Mouse (Mus musculus) liver, adult 2 months (tissue): ENCODE data around the gene Usp21. TPM values are rescaled to one million over a fixed set of nuclear protein-coding genes. Genes with fewer than 3 reads are reported as not detected.
A peak's percentile ranks its signal among the peaks of the same experiment; 100 is the strongest.

Experiments used
- DNase-seq: peaks from one replicate; pipeline ENCODE4 v3.0.0-alpha.2; 2011; ENCODE audit warnings: low read depth, low spot score; ENCODE audit errors: extremely low read depth
- H3K27ac ChIP-seq: fragments of 200-500 bp; replicated peaks from 2 replicates; pipeline ENCODE4 v1.5.1; 2012; ENCODE audit warnings: low read depth, mild to moderate bottlenecking, control low read depth, inconsistent platforms, low read length; ENCODE audit not compliant: insufficient read depth
- H3K27me3 ChIP-seq: fragments of 200-500 bp; 2 replicates; pipeline ENCODE4 v1.6.1; 2012; ENCODE audit warnings: mild to moderate bottlenecking, moderate library complexity, low read length, inconsistent platforms; ENCODE audit not compliant: control insufficient read depth, insufficient read depth
- H3K36me3 ChIP-seq: fragments of 200-500 bp; 2 replicates; pipeline ENCODE4 v1.6.1; 2012; ENCODE audit warnings: low read length, inconsistent platforms; ENCODE audit not compliant: control insufficient read depth, insufficient read depth
- H3K4me1 ChIP-seq: fragments of 200-500 bp; 2 replicates; pipeline ENCODE4 v1.6.1; 2011; ENCODE audit warnings: low read length; ENCODE audit not compliant: control insufficient read depth, insufficient read depth
- H3K4me3 ChIP-seq: fragments of 200-500 bp; 2 replicates; pipeline ENCODE4 v1.5.1; 2011; ENCODE audit warnings: low read depth, mild to moderate bottlenecking, control low read depth, low read length, moderate library complexity; ENCODE audit not compliant: insufficient read depth
- H3K79me2 ChIP-seq: fragments of 200-500 bp; 2 replicates; pipeline ENCODE4 v1.6.1; 2012; ENCODE audit warnings: inconsistent platforms, mild to moderate bottlenecking, low read length, moderate library complexity; ENCODE audit not compliant: control insufficient read depth, insufficient read depth
- H3K9ac ChIP-seq: fragments of 200-500 bp; 2 replicates; pipeline ENCODE4 v1.6.1; 2012; ENCODE audit warnings: low read depth, mild to moderate bottlenecking, control low read depth, inconsistent platforms, low read length
- CTCF ChIP-seq: fragments of 200-500 bp; IDR thresholded peaks from 2 replicates; pipeline ENCODE4 v1.5.1; 2011; ENCODE audit warnings: low read depth, low read length, control low read depth
- POLR2A ChIP-seq: fragments of 200-500 bp; IDR thresholded peaks from 2 replicates; pipeline ENCODE4 v1.6.1; 2011; ENCODE audit warnings: low read length, control low read depth; ENCODE audit not compliant: insufficient read depth; ENCODE audit errors: extremely low read depth
- WGBS: fragments of 180-500 bp; shearing (Covaris S2); methylation state at CpG from one replicate; pipeline ENCODE4 v1.1.7; 2018; 5-methylcytosine and 5-hydroxymethylcytosine counted together
- polyA plus RNA-seq: library from polyadenylated mRNA; depleted of rRNA; stranded (reverse); fragments of >200 nt; gene quantifications from 2 replicates; pipeline ENCODE4 v1.2.3, GENCODE M21; 2012
- total RNA-seq: library from RNA; depleted of rRNA; stranded (reverse); fragments of >200 nt; gene quantifications from 2 replicates; pipeline ENCODE4 v1.2.3, GENCODE M21; 2014

Gene Usp21
- total and polyA plus RNA-seq, 2 experiments = 4.3 to 23.8 TPM

- TF ChIP-seq POLR2A (no peak), CTCF (no peak)
- Histone ChIP-seq H3K9ac (no peak overlapping the region), H3K27me3 (no peaks in the 10 kb centered on the region), H3K4me1 (peaks cover 5% of the 10 kb centered on the region; the same call in 1 of the 2 replicates), H3K27ac (no peak overlapping the region; the same call in 1 of the 2 replicates), H3K36me3 (no peaks in the 10 kb centered on the region), H3K4me3 (no peak overlapping the region), H3K79me2 (no peaks in the 10 kb centered on the region)
- DNase-seq = no peak
- 68% methylated on average over 4 of the region's 4 CpGs for whole genome bisulfite sequencing
Measured at GRCm38 (mm10) chr1:171265971-171266744, 21.6 kb downstream of the Usp21 start.

- peaks cover 10% of the 10 kb centered on the region; the same call in 1 of the 2 replicates for H3K4me1 ChIP-seq
- WGBS = 79% methylated on average over 3 of the region's 3 CpGs
- H3K9ac ChIP-seq = no peak overlapping the region
- no peaks in the 10 kb centered on the region for H3K79me2 ChIP-seq
- no peak for DNase-seq
- H3K4me3 ChIP-seq = no peak overlapping the region
- H3K27ac ChIP-seq = no peak overlapping the region
- H3K27me3 ChIP-seq = no peaks in the 10 kb centered on the region
- H3K36me3 ChIP-seq = no peaks in the 10 kb centered on the region
- no peak for TF ChIP-seq POLR2A
- TF ChIP-seq CTCF = no peak; the same call in 1 of the 2 replicates
Measured at GRCm38 (mm10) chr1:171263666-171264461, 23.9 kb downstream of the Usp21 start.

- Histone ChIP-seq H3K4me3 (no peak overlapping the region), H3K27ac (no peak overlapping the region), H3K36me3 (no peaks in the 10 kb centered on the region), H3K79me2 (no peaks in the 10 kb centered on the region), H3K4me1 (peaks cover 10% of the 10 kb centered on the region; the same call in 1 of the 2 replicates), H3K9ac (no peak overlapping the region), H3K27me3 (no peaks in the 10 kb centered on the region)
- peak; percentile 49 for DNase-seq
- TF ChIP-seq POLR2A = no peak
- no peak for TF ChIP-seq CTCF
- WGBS = 0% methylated on average over 2 of the region's 2 CpGs
Measured at GRCm38 (mm10) chr1:171263185-171263611, 24.6 kb downstream of the Usp21 start.

- Histone ChIP-seq H3K4me1 (peaks cover 10% of the 10 kb centered on the region; the same call in 1 of the 2 replicates), H3K36me3 (no peaks in the 10 kb centered on the region), H3K27ac (peak overlapping the region; percentile 63), H3K79me2 (no peaks in the 10 kb centered on the region), H3K27me3 (no peaks in the 10 kb centered on the region), H3K4me3 (no peak overlapping the region), H3K9ac (peak overlapping the region; percentile 3; the same call in 1 of the 2 replicates)
- WGBS = under 1% methylated on average over 8 of the region's 8 CpGs
- peak; percentile 42 for DNase-seq
- TF ChIP-seq CTCF (no peak), POLR2A (no peak)
Measured at GRCm38 (mm10) chr1:171262594-171263130, 25.1 kb downstream of the Usp21 start.

GRCm38 (mm10) chr1:171260316-171260715, 27.5 kb downstream of the Usp21 start:
- Histone ChIP-seq H3K79me2 (no peaks in the 10 kb centered on the region), H3K27ac (0 out of 2 replicates have a peak overlapping the region, but pooled peaks have one; percentile 15), H3K9ac (no peak overlapping the region), H3K27me3 (no peaks in the 10 kb centered on the region), H3K4me1 (peaks cover 13% of the 10 kb centered on the region; the same call in 1 of the 2 replicates), H3K4me3 (no peak overlapping the region), H3K36me3 (no peaks in the 10 kb centered on the region)
- WGBS = 6% methylated on average over 3 of the region's 3 CpGs
- peak; percentile 87 for DNase-seq
- TF ChIP-seq POLR2A = no peak
- TF ChIP-seq CTCF = no peak
